Mouse (Mus musculus) intestine, embryonic 15.5 days (tissue): ENCODE results near the gene Camkmt. TPM values are rescaled to one million over a fixed set of nuclear protein-coding genes. Genes with fewer than 3 reads are reported as not detected.
A peak's percentile ranks its signal among the peaks of the same experiment; 100 is the strongest.

Experiments
- ATAC-seq: fragments of 200-750 bp; cut with Nextera tagmentation; 2 replicates; pipeline ENCODE4 v1.8.0; 2017; ENCODE audit warnings: moderate TSS enrichment, moderate library complexity
- H3K27ac ChIP-seq: fragments of 300-500 bp; sonication (generic); 2 replicates; pipeline ENCODE4 v1.5.1; 2015; ENCODE audit warnings: mild to moderate bottlenecking, inconsistent platforms
- H3K27me3 ChIP-seq: fragments of 300-500 bp; sonication (generic); replicated peaks from 2 replicates; pipeline ENCODE4 v1.6.1; 2015; ENCODE audit warnings: inconsistent platforms
- H3K36me3 ChIP-seq: fragments of 300-500 bp; sonication (generic); 2 replicates; pipeline ENCODE4 v1.6.1; 2015; ENCODE audit warnings: inconsistent platforms
- H3K4me1 ChIP-seq: fragments of 300-500 bp; sonication (generic); replicated peaks from 2 replicates; pipeline ENCODE4 v1.6.1; 2015; ENCODE audit warnings: inconsistent platforms
- H3K4me2 ChIP-seq: fragments of 300-500 bp; sonication (generic); replicated peaks from 2 replicates; pipeline ENCODE4 v1.6.1; 2015; ENCODE audit warnings: mild to moderate bottlenecking, inconsistent platforms
- H3K4me3 ChIP-seq: fragments of 300-500 bp; sonication (generic); replicated peaks from 2 replicates; pipeline ENCODE4 v1.5.1; 2015; ENCODE audit warnings: inconsistent platforms
- H3K9ac ChIP-seq: fragments of 300-500 bp; sonication (generic); 2 replicates; pipeline ENCODE4 v1.6.1; 2015; ENCODE audit warnings: inconsistent platforms
- H3K9me3 ChIP-seq: fragments of 300-500 bp; sonication (generic); 2 replicates; pipeline ENCODE4 v1.6.1; 2016; ENCODE audit warnings: inconsistent platforms
- WGBS: fragments of 180-500 bp; shearing (Covaris S2); methylation state at CpG from one replicate; pipeline ENCODE4 v1.1.7; 2015; 5-methylcytosine and 5-hydroxymethylcytosine counted together
- polyA plus RNA-seq: library from polyadenylated mRNA; unstranded; fragments of >200 nt; fragmentation: Nextera tagmentation; extraction: Ambion mirVana; gene quantifications from 2 replicates; pipeline ENCODE4 v1.2.1, GENCODE M21; 2015

The Camkmt gene
- polyA plus RNA-seq, 1 experiment from 2014 or later: 17.4 TPM

GRCm38 (mm10) chr17:85149211-85149738 lies 58.9 kb downstream of the Camkmt start:
- H3K27me3 ChIP-seq: no peaks in the 10 kb centered on the region
- no peaks in the 10 kb centered on the region for H3K9me3 ChIP-seq
- H3K9ac ChIP-seq: no peak overlapping the region
- H3K36me3 ChIP-seq: no peaks in the 10 kb centered on the region
- 24% methylated on average over 3 of the region's 3 CpGs for WGBS
- no peak overlapping the region for H3K27ac ChIP-seq
- no peak for ATAC-seq
- no peak overlapping the region for H3K4me2 ChIP-seq
- 0 out of 2 replicates have a peak, but pooled peaks cover 2% of the 10 kb centered on the region for H3K4me1 ChIP-seq
- no peak overlapping the region for H3K4me3 ChIP-seq

DNA sequence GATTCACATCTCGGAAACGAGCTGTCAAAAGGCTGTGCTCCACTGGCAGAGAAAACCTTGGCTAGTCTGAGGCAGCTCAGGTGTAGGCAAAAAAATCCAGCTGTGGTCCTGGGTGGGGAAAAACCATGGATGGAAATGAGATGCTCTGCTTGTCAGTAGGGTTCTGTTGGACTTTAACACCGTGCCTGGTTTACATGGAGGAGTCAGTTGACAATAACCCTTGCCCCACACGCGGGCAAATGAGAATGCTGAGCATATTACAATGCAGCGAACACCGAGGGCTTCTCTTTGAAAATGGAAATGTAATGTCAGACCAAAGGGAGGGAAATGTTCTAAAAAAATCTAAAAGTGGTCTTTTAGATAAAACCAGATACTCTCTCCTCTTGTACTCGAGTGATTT lies 60.9 kb downstream of the Camkmt start:
- no peak overlapping the region for H3K4me2 ChIP-seq

DNA sequence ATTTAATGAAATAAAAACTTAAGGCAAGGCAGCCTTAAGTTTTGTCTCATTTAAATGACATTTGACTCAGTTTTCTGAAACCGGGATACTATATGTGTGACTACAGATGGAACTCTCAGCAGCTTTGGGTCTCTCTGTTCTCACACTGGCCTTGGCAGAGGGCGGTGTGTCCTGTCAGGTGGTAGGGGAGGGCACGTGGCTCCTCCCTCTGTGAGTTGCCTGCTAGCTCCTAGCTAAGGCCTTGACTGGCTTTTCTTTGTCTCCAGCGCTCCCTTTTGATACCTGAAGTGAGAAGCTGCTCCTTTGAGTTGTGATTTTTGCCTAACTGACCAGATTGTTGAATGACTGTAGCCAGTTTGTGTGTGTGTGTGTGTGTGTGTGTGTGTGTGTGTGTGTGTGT lies 67.8 kb downstream of the Camkmt start:
- no peak overlapping the region for H3K4me2 ChIP-seq
- H3K4me3 ChIP-seq: no peak overlapping the region
- no peaks in the 10 kb centered on the region for H3K27me3 ChIP-seq
- no peaks in the 10 kb centered on the region for H3K4me1 ChIP-seq
- ATAC-seq: no peak
- no peak overlapping the region for H3K27ac ChIP-seq
- no peaks in the 10 kb centered on the region for H3K36me3 ChIP-seq
- 78% methylated on average over 4 of the region's 4 CpGs for whole genome bisulfite sequencing
- no peak overlapping the region for H3K9ac ChIP-seq
- H3K9me3 ChIP-seq: no peaks in the 10 kb centered on the region

More for the DNA sequence above, 60.9 kb downstream of the Camkmt start:
- Histone ChIP-seq H3K27ac (no peak overlapping the region), H3K9ac (no peak overlapping the region), H3K27me3 (no peaks in the 10 kb centered on the region), H3K9me3 (no peaks in the 10 kb centered on the region), H3K4me1 (0 out of 2 replicates have a peak, but pooled peaks cover 2% of the 10 kb centered on the region), H3K36me3 (no peaks in the 10 kb centered on the region), H3K4me3 (no peak overlapping the region)
- 56% methylated on average over 8 of the region's 8 CpGs for WGBS
- 0 out of 2 replicates have a peak, but pooled peaks have one; percentile 15 for ATAC-seq

DNA sequence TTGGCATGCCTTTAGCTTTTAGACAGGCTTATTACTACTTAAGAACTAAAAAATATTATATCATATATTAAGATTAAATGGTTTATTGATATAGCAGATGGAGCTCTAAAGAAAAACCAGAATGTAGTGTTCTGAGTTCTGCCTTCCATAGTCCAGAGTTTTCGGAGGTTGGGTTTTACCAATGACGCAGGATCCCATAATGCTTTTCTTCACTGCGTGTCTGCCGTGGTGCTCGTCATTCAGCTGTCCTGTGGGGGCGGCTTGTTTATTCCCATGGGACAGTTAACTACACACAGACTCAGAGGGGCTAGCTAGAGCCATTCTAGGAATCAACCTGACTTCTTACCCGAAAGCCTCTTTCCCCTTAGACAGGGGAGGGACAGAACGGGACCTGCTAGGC lies 69.2 kb downstream of the Camkmt start:
- ATAC-seq: no peak
- no peaks in the 10 kb centered on the region for H3K9me3 ChIP-seq
- no peak overlapping the region for H3K4me3 ChIP-seq
- no peaks in the 10 kb centered on the region for H3K36me3 ChIP-seq
- no peaks in the 10 kb centered on the region for H3K27me3 ChIP-seq
- no peaks in the 10 kb centered on the region for H3K4me1 ChIP-seq
- 79% methylated on average over 8 of the region's 8 CpGs for WGBS
- no peak overlapping the region for H3K9ac ChIP-seq
- no peak overlapping the region for H3K4me2 ChIP-seq
- H3K27ac ChIP-seq: no peak overlapping the region

DNA sequence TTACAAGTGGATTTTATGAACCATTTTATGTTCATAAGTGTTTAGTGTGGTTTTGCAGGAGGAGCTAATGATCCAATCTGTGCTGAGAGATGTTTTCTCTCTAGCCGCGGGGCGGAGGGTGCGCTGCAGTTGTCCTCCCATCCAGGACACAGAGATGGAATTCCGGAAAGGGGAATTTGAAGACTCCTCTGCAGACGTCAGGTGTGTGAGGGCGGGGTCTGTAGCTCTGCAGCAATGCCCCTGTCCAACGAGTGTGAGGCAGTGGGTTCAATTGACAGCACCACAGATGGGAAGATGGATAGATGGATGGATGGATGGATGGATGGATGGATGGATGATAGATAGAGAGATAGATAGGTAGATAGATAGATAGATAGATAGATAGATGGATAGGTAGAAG lies 70.4 kb downstream of the Camkmt start:
- Histone ChIP-seq H3K4me3 (no peak overlapping the region), H3K27ac (no peak overlapping the region), H3K36me3 (no peaks in the 10 kb centered on the region), H3K4me2 (no peak overlapping the region), H3K4me1 (no peaks in the 10 kb centered on the region), H3K27me3 (no peaks in the 10 kb centered on the region), H3K9ac (no peak overlapping the region), H3K9me3 (no peaks in the 10 kb centered on the region)
- ATAC-seq: no peak
- 91% methylated on average over 8 of the region's 8 CpGs for WGBS

- Histone ChIP-seq H3K27ac (no peak overlapping the region), H3K27me3 (no peaks in the 10 kb centered on the region), H3K9ac (no peak overlapping the region), H3K9me3 (no peaks in the 10 kb centered on the region), H3K4me1 (no peaks in the 10 kb centered on the region), H3K4me3 (no peak overlapping the region), H3K4me2 (no peak overlapping the region), H3K36me3 (no peaks in the 10 kb centered on the region)
- ATAC-seq: peak; percentile 92
- WGBS: 58% methylated on average over 7 of the region's 7 CpGs
Observed at GRCm38 (mm10) chr17:85162569-85163271, 72.4 kb downstream of the Camkmt start.

DNA sequence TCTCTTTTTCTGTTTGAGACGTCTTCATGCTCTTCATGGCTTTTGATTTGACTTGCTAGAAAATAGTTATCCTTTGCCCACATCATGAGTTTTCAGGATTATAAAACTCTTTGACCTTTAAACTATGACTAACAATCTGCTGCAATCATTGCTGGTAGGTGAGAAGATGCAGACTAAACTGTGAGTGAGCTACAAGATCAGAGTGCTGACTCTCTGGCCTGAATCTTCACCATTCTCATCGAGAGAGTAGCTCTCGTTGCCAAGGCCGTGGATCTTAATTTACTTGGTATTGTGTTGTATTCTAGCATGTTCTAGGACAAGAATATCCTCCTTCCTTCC lies 72.9 kb downstream of the Camkmt start:
- ATAC-seq: peak; percentile 86
- no peaks in the 10 kb centered on the region for H3K36me3 ChIP-seq
- H3K9me3 ChIP-seq: no peaks in the 10 kb centered on the region
- 69% methylated on average over 4 of the region's 4 CpGs for WGBS
- H3K9ac ChIP-seq: no peak overlapping the region
- no peaks in the 10 kb centered on the region for H3K4me1 ChIP-seq
- no peak overlapping the region for H3K4me2 ChIP-seq
- no peak overlapping the region for H3K27ac ChIP-seq
- no peak overlapping the region for H3K4me3 ChIP-seq
- H3K27me3 ChIP-seq: no peaks in the 10 kb centered on the region

DNA sequence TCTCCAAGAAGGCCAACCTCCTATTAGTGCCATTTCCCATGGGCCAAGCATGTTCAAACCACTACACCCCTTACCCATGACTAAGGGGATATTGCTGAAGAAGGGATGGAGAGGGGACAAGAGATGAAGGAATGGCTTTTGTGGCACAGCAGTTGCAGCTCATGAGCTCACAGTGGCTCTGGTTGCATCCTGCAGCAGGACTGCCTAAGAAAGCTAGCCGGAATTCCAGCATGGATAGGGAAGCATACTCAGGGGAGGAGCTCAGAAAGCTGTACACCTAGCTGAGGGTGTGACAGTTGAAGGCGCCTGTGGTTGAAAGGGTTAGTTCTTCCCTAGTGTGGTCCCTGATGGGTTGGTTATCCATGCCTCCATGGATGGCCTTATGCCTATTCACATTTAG lies 78.4 kb downstream of the Camkmt start:
- 93% methylated on average over 2 of the region's 2 CpGs for WGBS
- Histone ChIP-seq H3K36me3 (no peaks in the 10 kb centered on the region), H3K4me2 (no peak overlapping the region), H3K4me1 (no peaks in the 10 kb centered on the region), H3K27ac (no peak overlapping the region), H3K9ac (no peak overlapping the region), H3K4me3 (no peak overlapping the region), H3K27me3 (no peaks in the 10 kb centered on the region), H3K9me3 (no peaks in the 10 kb centered on the region)
- ATAC-seq: no peak

DNA sequence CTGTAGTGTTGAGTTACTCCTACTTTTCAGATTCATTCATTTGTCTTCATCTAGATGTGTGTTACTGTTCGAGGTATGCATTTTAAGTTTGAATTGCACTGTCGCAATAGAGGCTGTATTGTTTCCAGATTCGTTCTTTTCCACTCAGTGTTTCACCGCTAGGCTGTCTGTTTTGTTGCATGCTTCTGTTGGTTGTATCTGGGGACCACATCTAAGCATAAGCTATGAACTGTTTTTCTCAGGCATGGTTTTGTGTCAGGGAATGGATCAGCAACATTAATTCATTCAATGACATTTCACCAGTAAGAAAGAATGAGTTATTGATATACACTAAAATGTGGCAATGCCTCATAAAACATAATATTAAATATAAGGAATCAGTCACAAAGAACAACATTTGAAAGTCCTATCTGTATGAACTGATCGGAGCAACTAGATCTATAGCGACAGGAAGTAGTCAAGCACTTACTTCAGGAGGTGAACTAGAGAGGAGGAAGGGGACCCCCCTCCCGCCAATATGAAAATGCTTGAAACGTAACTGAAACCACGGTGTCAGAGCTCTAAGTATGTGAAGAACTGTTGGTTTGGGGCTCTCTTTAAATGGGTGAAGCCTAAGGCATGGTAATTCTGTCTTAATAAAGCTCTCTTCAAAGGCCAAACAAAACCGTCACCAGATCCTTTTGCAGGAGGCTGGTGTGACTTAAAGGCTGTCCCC lies 80.3 kb downstream of the Camkmt start:
- H3K4me2 ChIP-seq: no peak overlapping the region
- H3K27me3 ChIP-seq: no peaks in the 10 kb centered on the region
- no peaks in the 10 kb centered on the region for H3K36me3 ChIP-seq
- H3K4me1 ChIP-seq: no peaks in the 10 kb centered on the region
- H3K4me3 ChIP-seq: no peak overlapping the region
- H3K9ac ChIP-seq: no peak overlapping the region
- ATAC-seq: no peak
- no peak overlapping the region for H3K27ac ChIP-seq
- WGBS: 81% methylated on average over 10 of the region's 10 CpGs
- no peaks in the 10 kb centered on the region for H3K9me3 ChIP-seq

- H3K36me3 ChIP-seq: no peaks in the 10 kb centered on the region
- 53% methylated on average over 4 of the region's 4 CpGs for WGBS
Observed at GRCm38 (mm10) chr17:85171951-85172350, 81.6 kb downstream of the Camkmt start.

GRCm38 (mm10) chr17:85177231-85177630 lies 86.9 kb downstream of the Camkmt start:
- no peaks in the 10 kb centered on the region for H3K9me3 ChIP-seq
- H3K27ac ChIP-seq: no peak overlapping the region
- H3K4me3 ChIP-seq: no peak overlapping the region
- no peaks in the 10 kb centered on the region for H3K36me3 ChIP-seq
- H3K9ac ChIP-seq: no peak overlapping the region
- WGBS: 57% methylated on average over 13 of the region's 13 CpGs
- ATAC-seq: no peak
- no peak overlapping the region for H3K4me2 ChIP-seq
- H3K4me1 ChIP-seq: no peaks in the 10 kb centered on the region
- no peaks in the 10 kb centered on the region for H3K27me3 ChIP-seq

More at GRCm38 (mm10) chr17:85171951-85172350, 81.6 kb downstream of the Camkmt start:
- Histone ChIP-seq H3K9me3 (no peaks in the 10 kb centered on the region), H3K4me1 (no peaks in the 10 kb centered on the region), H3K4me3 (no peak overlapping the region), H3K9ac (no peak overlapping the region), H3K27ac (no peak overlapping the region), H3K27me3 (no peaks in the 10 kb centered on the region), H3K4me2 (no peak overlapping the region)
- ATAC-seq: no peak

- Histone ChIP-seq H3K4me3 (no peak overlapping the region), H3K9ac (no peak overlapping the region), H3K27ac (no peak overlapping the region), H3K36me3 (no peaks in the 10 kb centered on the region), H3K27me3 (no peaks in the 10 kb centered on the region), H3K9me3 (no peaks in the 10 kb centered on the region), H3K4me2 (no peak overlapping the region), H3K4me1 (no peaks in the 10 kb centered on the region)
- WGBS: 54% methylated on average over 14 of the region's 14 CpGs
- no peak for ATAC-seq
Observed at GRCm38 (mm10) chr17:85180471-85181060, 90.2 kb downstream of the Camkmt start.
